Mouse (Mus musculus) spleen, adult 2 months (tissue): Measurements from ENCODE around the gene St6galnac3.

Experiments used
- CTCF ChIP-seq: fragments of 200-500 bp; IDR thresholded peaks from 2 replicates; pipeline ENCODE4 v1.5.1; 2011; ENCODE audit warnings: mild to moderate bottlenecking, inconsistent platforms; ENCODE audit not compliant: insufficient read depth, insufficient read length, insufficient replicate concordance; ENCODE audit errors: extremely low read depth
- POLR2A ChIP-seq: fragments of 200-500 bp; IDR thresholded peaks from 2 replicates; pipeline ENCODE4 v1.6.1; 2011; ENCODE audit warnings: low read depth, low read length, inconsistent platforms

DNA sequence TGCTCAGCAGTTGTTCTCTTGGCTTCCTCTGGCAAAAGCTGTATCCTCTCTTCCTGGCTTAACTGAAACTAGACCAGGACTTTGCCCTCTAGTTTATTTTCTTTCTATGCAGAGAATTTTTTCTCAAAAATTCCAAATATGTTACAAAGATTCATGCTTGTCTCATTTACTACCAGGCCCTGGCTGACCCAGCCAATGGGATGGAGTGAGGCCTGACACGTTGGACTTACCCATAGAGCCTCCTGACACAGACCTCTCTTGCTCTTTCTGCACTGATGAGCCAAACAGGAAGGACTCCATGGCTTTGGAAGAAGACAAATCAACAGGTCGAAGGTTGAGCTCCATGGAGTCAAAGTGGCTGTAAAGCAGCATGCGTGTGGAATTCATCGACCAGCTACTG is 526.5 kb downstream of the St6galnac3 start:
- TF ChIP-seq CTCF (no peak), POLR2A (no peak)
